Mouse (Mus musculus): ENCODE results near the gene Wrap73.

DNA sequence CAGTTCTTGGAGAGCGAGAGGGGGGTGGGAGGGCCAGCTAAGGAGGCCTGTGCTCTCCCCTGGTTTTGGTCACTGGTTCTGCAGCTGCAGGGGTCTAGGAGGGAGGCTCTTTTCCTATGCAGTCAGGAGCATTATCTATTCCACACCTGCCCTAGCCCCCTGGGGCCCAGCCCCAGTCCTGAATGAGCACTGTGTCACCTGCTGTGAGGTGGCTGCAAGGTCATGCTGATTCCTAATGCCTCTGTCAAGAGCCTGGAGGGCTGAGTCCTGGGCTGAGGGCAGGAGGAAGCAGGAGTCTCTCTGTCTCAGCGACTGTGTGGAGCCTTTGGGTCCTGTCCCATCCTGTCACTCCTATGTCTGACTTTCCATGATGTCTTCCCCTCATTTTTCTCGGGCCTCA lies 67.7 kb downstream of the Wrap73 start:
- no peak for TF ChIP-seq CTCF (IDR thresholded peaks at IDR 0.05; ENCODE audit: low read depth)
- TF ChIP-seq EP300 (optimal IDR thresholded peaks at IDR 0.05) = no peak
